Mouse (Mus musculus): Measurements from ENCODE around the gene Mllt3.

DNA sequence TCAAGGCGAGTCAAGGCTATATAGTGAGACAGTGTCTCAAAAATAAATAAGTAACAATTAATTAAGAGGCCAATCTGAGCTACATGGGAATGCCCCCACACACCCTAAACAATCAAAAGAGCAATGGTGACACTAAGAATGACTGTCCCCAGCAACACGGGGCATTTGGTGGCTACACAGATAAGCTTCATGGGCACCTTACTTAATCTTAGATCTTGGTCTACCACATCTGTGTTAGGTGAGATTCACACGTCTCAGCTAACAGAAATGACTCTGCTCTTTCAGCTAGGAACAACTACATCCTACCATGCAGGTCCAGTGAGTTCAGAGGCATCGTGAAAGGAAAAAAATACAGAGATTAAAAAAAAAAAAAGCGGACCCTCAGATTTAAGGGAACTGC, 22.7 kb downstream of the Mllt3 start:
- TF ChIP-seq POLR2A (IDR thresholded peaks at IDR 0.05; ENCODE audit: extremely low read depth, insufficient read depth, low read length) (no peak), CTCF (IDR thresholded peaks at IDR 0.05; ENCODE audit: low read depth, low read length) (no peak)

Measured in liver, adult 2 months (tissue).